Mouse (Mus musculus): ENCODE measurements around the gene Bmp6. TPM values are rescaled to one million over a fixed set of nuclear protein-coding genes. Genes with fewer than 3 reads are reported as not detected.

The Bmp6 gene
- polyA plus RNA-seq, 1 experiment: 2.4 TPM

DNA sequence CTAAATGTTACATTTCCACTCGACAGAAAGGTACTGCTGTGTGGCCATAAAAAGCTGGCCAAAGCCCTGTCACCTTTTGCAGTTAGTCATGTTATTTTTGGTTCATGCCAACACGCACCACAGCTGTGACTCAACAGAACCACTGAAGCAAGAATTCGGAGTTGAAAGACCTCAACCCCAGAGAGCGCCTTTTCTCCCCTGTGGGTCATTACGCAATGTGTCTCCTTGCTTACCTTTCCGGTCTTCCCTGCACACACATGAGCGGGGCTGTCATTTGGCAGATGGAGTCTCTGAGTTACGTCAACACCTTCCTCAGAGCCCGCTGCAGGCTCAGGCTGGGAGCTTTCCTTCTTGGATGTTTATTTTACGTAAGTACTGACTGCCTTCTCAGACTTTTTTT is 24.6 kb upstream of the Bmp6 start:
- no peak for TF ChIP-seq CTCF (IDR thresholded peaks at IDR 0.05; ENCODE audit: control insufficient read depth, insufficient read depth, insufficient replicate concordance, low read depth, low read length)
- no peak for TF ChIP-seq POLR2A (IDR thresholded peaks at IDR 0.05; ENCODE audit: control insufficient read depth, low read depth, low read length)
- Histone ChIP-seq H3K4me1 (ENCODE audit: control insufficient read depth, insufficient read depth, low read length) (no peaks in the 10 kb centered on the region), H3K27me3 (ENCODE audit: control insufficient read depth, insufficient read depth, low read length) (no peaks in the 10 kb centered on the region), H3K27ac (ENCODE audit: control insufficient read depth, insufficient read depth, low read depth, low read length) (no peak overlapping the region), H3K4me3 (ENCODE audit: control insufficient read depth, low read depth, low read length) (no peak overlapping the region), H3K36me3 (ENCODE audit: control insufficient read depth, insufficient read depth, low read length) (no peaks in the 10 kb centered on the region)

DNA sequence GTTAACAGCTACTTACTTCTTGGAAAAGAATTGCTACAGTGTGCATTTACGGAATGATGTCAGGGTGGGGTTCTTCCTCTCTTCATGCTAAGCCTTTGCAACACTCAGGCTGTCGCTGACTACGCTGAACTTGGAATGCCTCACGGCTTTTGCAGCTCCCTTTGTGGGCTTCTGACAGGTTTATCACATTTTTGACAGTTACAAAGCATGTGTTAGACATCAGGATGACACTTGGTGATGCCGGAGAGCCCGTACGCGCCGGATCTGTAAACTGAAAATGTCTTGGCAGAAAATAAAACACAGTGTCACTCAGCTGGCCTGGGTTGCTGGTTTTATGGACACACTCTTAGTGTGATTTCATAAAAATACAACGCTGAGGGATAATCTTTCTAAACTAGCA is 20.5 kb upstream of the Bmp6 start:
- no peaks in the 10 kb centered on the region for H3K4me1 ChIP-seq (ENCODE audit: control insufficient read depth, insufficient read depth, low read length)
- no peak overlapping the region for H3K27ac ChIP-seq (ENCODE audit: control insufficient read depth, insufficient read depth, low read depth, low read length)
- H3K4me3 ChIP-seq (ENCODE audit: control insufficient read depth, low read depth, low read length): no peak overlapping the region
- H3K36me3 ChIP-seq (ENCODE audit: control insufficient read depth, insufficient read depth, low read length): no peaks in the 10 kb centered on the region
- TF ChIP-seq CTCF (IDR thresholded peaks at IDR 0.05; ENCODE audit: control insufficient read depth, insufficient read depth, insufficient replicate concordance, low read depth, low read length) (no peak), POLR2A (IDR thresholded peaks at IDR 0.05; ENCODE audit: control insufficient read depth, low read depth, low read length) (no peak)
- no peaks in the 10 kb centered on the region for H3K27me3 ChIP-seq (ENCODE audit: control insufficient read depth, insufficient read depth, low read length)

DNA sequence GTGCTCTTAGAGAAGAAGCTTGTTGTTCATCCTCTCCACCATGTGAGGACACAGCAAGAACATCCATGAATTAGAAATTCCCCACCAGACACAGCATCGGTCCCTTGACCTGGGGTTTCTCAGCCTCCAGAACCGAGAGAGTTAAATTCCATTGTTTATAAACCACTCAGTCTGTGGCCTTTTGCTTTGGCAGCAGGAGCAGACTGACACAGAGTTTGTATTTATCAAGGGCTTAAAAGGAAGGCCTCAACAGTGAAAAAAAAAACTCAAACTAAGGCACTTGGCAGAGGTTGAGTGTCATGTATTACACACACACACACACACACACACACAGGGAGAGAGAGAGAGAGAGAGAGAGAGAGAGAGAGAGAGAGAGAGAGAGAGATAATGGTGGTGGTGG is 17.5 kb upstream of the Bmp6 start:
- Histone ChIP-seq H3K36me3 (ENCODE audit: control insufficient read depth, insufficient read depth, low read length) (no peaks in the 10 kb centered on the region), H3K4me1 (ENCODE audit: control insufficient read depth, insufficient read depth, low read length) (no peaks in the 10 kb centered on the region), H3K27me3 (ENCODE audit: control insufficient read depth, insufficient read depth, low read length) (no peaks in the 10 kb centered on the region), H3K27ac (ENCODE audit: control insufficient read depth, insufficient read depth, low read depth, low read length) (no peak overlapping the region), H3K4me3 (ENCODE audit: control insufficient read depth, low read depth, low read length) (no peak overlapping the region)
- no peak for TF ChIP-seq POLR2A (IDR thresholded peaks at IDR 0.05; ENCODE audit: control insufficient read depth, low read depth, low read length)
- no peak for TF ChIP-seq CTCF (IDR thresholded peaks at IDR 0.05; ENCODE audit: control insufficient read depth, insufficient read depth, insufficient replicate concordance, low read depth, low read length)

DNA sequence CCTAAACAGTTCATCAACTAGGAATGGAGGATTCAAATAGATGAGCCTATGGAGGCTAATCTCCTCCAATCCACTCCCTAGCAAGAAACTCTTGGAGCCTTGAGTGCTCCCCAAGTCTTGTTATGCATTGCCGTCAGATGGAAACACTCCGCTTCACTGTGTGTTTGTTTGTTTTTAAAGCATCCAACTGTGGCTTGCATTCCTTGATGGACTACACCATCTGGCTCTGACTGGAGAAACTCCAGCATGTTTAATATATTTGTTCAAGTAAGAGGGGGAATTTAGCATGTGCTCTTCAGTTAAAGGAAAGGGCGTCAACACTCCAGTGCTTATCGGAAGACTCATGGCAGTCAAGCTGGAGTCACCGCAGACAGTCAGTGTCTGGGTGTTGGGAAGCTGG is 11.4 kb upstream of the Bmp6 start:
- Histone ChIP-seq H3K36me3 (ENCODE audit: control insufficient read depth, insufficient read depth, low read length) (no peaks in the 10 kb centered on the region), H3K27ac (ENCODE audit: control insufficient read depth, insufficient read depth, low read depth, low read length) (no peak overlapping the region), H3K4me3 (ENCODE audit: control insufficient read depth, low read depth, low read length) (no peak overlapping the region), H3K4me1 (ENCODE audit: control insufficient read depth, insufficient read depth, low read length) (no peaks in the 10 kb centered on the region), H3K27me3 (ENCODE audit: control insufficient read depth, insufficient read depth, low read length) (no peaks in the 10 kb centered on the region)
- TF ChIP-seq POLR2A (IDR thresholded peaks at IDR 0.05; ENCODE audit: control insufficient read depth, low read depth, low read length) (no peak), CTCF (IDR thresholded peaks at IDR 0.05; ENCODE audit: control insufficient read depth, insufficient read depth, insufficient replicate concordance, low read depth, low read length) (no peak)

DNA sequence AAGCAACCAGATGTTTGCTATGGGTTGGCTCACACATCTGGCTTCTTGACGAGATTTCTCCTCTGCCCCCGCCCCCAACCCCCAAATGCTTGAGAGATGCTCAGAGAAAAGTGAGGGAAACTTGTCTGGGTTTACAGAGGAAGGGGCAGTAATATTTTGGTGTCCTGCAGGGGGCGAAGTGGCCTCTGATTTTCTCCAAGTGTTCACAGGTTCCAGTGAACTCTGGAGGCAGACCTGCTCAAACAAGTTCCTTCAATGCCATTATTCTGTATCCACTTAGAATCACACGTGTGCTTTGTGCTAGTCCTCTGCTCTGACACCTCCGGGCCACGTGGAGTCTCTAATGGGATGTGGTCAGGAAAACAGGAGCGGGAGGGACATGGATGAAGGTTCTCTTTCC is 2.3 kb upstream of the Bmp6 start:
- TF ChIP-seq CTCF (IDR thresholded peaks at IDR 0.05; ENCODE audit: control insufficient read depth, insufficient read depth, insufficient replicate concordance, low read depth, low read length) (peak; percentile 27; the same call in 1 of the 2 replicates), POLR2A (IDR thresholded peaks at IDR 0.05; ENCODE audit: control insufficient read depth, low read depth, low read length) (no peak)
- H3K27me3 ChIP-seq (ENCODE audit: control insufficient read depth, insufficient read depth, low read length): no peaks in the 10 kb centered on the region; the same call in 1 of the 2 replicates
- no peak overlapping the region for H3K4me3 ChIP-seq (ENCODE audit: control insufficient read depth, low read depth, low read length)
- peaks cover 20% of the 10 kb centered on the region for H3K4me1 ChIP-seq (ENCODE audit: control insufficient read depth, insufficient read depth, low read length)
- H3K27ac ChIP-seq (ENCODE audit: control insufficient read depth, insufficient read depth, low read depth, low read length): no peak overlapping the region
- no peaks in the 10 kb centered on the region for H3K36me3 ChIP-seq (ENCODE audit: control insufficient read depth, insufficient read depth, low read length)

DNA sequence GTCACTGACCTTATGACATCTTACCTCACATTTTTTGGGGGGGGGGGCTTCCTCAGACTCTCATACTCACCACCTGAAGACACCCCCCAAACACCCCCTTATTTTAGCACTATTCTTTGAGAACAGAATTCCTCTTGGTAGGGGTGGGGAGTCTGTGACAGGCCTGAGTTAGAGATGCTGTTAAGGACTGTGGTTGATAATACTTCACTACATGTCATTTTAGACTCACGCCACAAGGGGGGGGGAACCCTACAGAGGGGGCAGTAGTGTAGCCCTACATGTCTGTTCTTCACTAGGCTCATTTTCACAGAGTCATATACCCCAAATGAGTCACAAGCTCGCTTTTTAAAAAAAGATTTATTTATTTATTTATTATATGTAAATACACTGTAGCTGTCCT is 1.7 kb upstream of the Bmp6 start:
- Histone ChIP-seq H3K27me3 (ENCODE audit: control insufficient read depth, insufficient read depth, low read length) (no peaks in the 10 kb centered on the region; the same call in 1 of the 2 replicates), H3K4me1 (ENCODE audit: control insufficient read depth, insufficient read depth, low read length) (peaks cover 20% of the 10 kb centered on the region), H3K27ac (ENCODE audit: control insufficient read depth, insufficient read depth, low read depth, low read length) (no peak overlapping the region), H3K4me3 (ENCODE audit: control insufficient read depth, low read depth, low read length) (no peak overlapping the region), H3K36me3 (ENCODE audit: control insufficient read depth, insufficient read depth, low read length) (no peaks in the 10 kb centered on the region)
- TF ChIP-seq POLR2A (IDR thresholded peaks at IDR 0.05; ENCODE audit: control insufficient read depth, low read depth, low read length) (no peak), CTCF (IDR thresholded peaks at IDR 0.05; ENCODE audit: control insufficient read depth, insufficient read depth, insufficient replicate concordance, low read depth, low read length) (no peak)

DNA sequence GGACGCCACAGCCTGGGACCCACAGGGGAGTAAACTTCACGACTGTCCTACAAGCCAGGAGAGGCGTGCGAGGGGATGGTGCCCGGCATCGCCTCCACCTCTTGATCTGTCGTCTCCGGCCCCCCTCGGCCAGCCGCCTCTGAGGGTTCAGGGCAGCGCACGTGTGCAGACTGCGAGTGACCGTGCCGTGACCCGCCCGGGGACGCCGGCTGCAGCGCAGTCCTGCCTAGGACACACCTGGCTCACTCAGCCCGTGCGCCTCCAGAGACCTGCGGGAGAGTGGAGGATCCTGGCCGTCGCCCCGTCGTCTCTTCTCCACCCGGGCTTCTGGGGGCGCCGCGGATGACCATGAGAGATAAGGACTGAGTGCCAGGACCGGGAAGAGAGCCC is 519 bp downstream of the Bmp6 start:
- TF ChIP-seq CTCF (IDR thresholded peaks at IDR 0.05; ENCODE audit: control insufficient read depth, insufficient read depth, insufficient replicate concordance, low read depth, low read length): no peak
- no peak for TF ChIP-seq POLR2A (IDR thresholded peaks at IDR 0.05; ENCODE audit: control insufficient read depth, low read depth, low read length)
- Histone ChIP-seq H3K27me3 (ENCODE audit: control insufficient read depth, insufficient read depth, low read length) (no peaks in the 10 kb centered on the region; the same call in 1 of the 2 replicates), H3K36me3 (ENCODE audit: control insufficient read depth, insufficient read depth, low read length) (no peaks in the 10 kb centered on the region), H3K27ac (ENCODE audit: control insufficient read depth, insufficient read depth, low read depth, low read length) (no peak overlapping the region), H3K4me1 (ENCODE audit: control insufficient read depth, insufficient read depth, low read length) (peaks cover 20% of the 10 kb centered on the region), H3K4me3 (ENCODE audit: control insufficient read depth, low read depth, low read length) (peak overlapping the region; percentile 65)

Data from testis, adult 2 months (tissue).